ENCODE assay signal across 10 mouse cellular contexts in genomic region chr1:156263352-156263751, GRCm38 (mm10). TPM values are rescaled to one million over a fixed set of nuclear protein-coding genes. Genes with fewer than 3 reads are reported as not detected.
A peak's percentile ranks its signal among the peaks of the same experiment; 100 is the strongest.
DNase-seq lines count a peak whose midpoint lies in the region; ATAC-seq and TF ChIP-seq lines count a peak whose summit lies in the region.
"Had no signal": no experiment of that assay in that cellular context is flagged by ENCODE, and none has a peak within 500 bp of the region (broad histone marks: within the 10 kb centered on the region; RNA-seq: fewer than 3 reads in every experiment).

No protein-coding gene starts in this region.

- no peak overlapping the region for H3K9ac ChIP-seq in neural tube, embryonic 15.5 days (replicated peaks)
- no peak overlapping the region for H3K9ac ChIP-seq in embryonic facial prominence, embryonic 11.5 days (replicated peaks; ENCODE audit: low read length)
- no peak overlapping the region for H3K9ac ChIP-seq in kidney, postnatal 0 days (ENCODE audit: low read depth, low read length)
- no peak overlapping the region for H3K9ac ChIP-seq in liver, embryonic 14.5 days (replicated peaks)
- H3K9ac ChIP-seq: neural tube, embryonic 13.5 days had no signal

- no peaks in the 10 kb centered on the region for H3K27me3 ChIP-seq in neural tube, embryonic 15.5 days (replicated peaks)
- H3K27me3 ChIP-seq in embryonic facial prominence, embryonic 11.5 days (ENCODE audit: control insufficient read depth, insufficient read depth, low read length), result no peaks in the 10 kb centered on the region
- no peaks in the 10 kb centered on the region for H3K27me3 ChIP-seq in kidney, postnatal 0 days (ENCODE audit: insufficient read depth, low read length)
- no peaks in the 10 kb centered on the region for H3K27me3 ChIP-seq in liver, embryonic 14.5 days (ENCODE audit: control insufficient read depth, insufficient read depth, low read length)
- H3K27me3 ChIP-seq: neural tube, embryonic 13.5 days had no signal

- no peaks in the 10 kb centered on the region for H3K4me1 ChIP-seq in neural tube, embryonic 15.5 days
- H3K4me1 ChIP-seq in bone marrow macrophage, adult 2 months (ENCODE audit: control insufficient read depth, insufficient read depth, low read length), result peaks cover 16% of the 10 kb centered on the region
- H3K4me1 ChIP-seq in embryonic facial prominence, embryonic 11.5 days (ENCODE audit: control insufficient read depth, insufficient read depth, low read length), result no peaks in the 10 kb centered on the region
- no peaks in the 10 kb centered on the region for H3K4me1 ChIP-seq in kidney, postnatal 0 days (replicated peaks; ENCODE audit: insufficient read depth, low read length)
- H3K4me1 ChIP-seq in liver, embryonic 14.5 days (replicated peaks; ENCODE audit: control insufficient read depth in 2 of 2, insufficient read depth in 2 of 2, low read length in 1 of 2), result no peaks in the 10 kb centered on the region
- H3K4me1 ChIP-seq: neural tube, embryonic 13.5 days had no signal

- H3K4me2 ChIP-seq in neural tube, embryonic 15.5 days, result no peak overlapping the region
- no peak overlapping the region for H3K4me2 ChIP-seq in embryonic facial prominence, embryonic 11.5 days (ENCODE audit: low read depth, low read length)
- H3K4me2 ChIP-seq in kidney, postnatal 0 days (ENCODE audit: low read length), result no peak overlapping the region
- H3K4me2 ChIP-seq in liver, embryonic 14.5 days (ENCODE audit: low read depth), result no peak overlapping the region
- H3K4me2 ChIP-seq: neural tube, embryonic 13.5 days had no signal

- TF ChIP-seq EP300 in liver, embryonic 14.5 days (IDR thresholded peaks at IDR 0.05; ENCODE audit: low read depth), result no peak

- TF ChIP-seq CTCF in bone marrow macrophage, adult 2 months (IDR thresholded peaks at IDR 0.05; ENCODE audit: low read depth, low read length), result peak; percentile 72
- TF ChIP-seq CTCF in kidney, postnatal 0 days (IDR thresholded peaks at IDR 0.05; ENCODE audit: low read depth), result peak; percentile 94
- TF ChIP-seq CTCF in liver, embryonic 14.5 days (IDR thresholded peaks at IDR 0.05; ENCODE audit: low read depth), result peak; percentile 91

- DNase-seq in neural tube, embryonic 10.5 days (ENCODE audit: extremely low spot score, low spot score), result peak; percentile 69
- DNase-seq in embryonic facial prominence, embryonic 11.5 days (ENCODE audit: low spot score), result peak; percentile 77
- peak; percentile 78 for DNase-seq in kidney, postnatal 0 days (ENCODE audit: low spot score)
- DNase-seq in liver, embryonic 14.5 days (ENCODE audit: low read depth in 3 of 3, low spot score in 3 of 3), result peak in 2 of 3 experiments; percentile 16
- peak; percentile 43 for DNase-seq in right cerebral cortex, postnatal 14 days

- no peak for ATAC-seq in neural tube, embryonic 15.5 days (ENCODE audit: low FRiP score)
- no peak for ATAC-seq in embryonic facial prominence, embryonic 11.5 days (replicated peaks; ENCODE audit: insufficient number of reproducible peaks, low FRiP score, low TSS enrichment, low read depth)
- ATAC-seq in kidney, postnatal 0 days (replicated peaks; ENCODE audit: low FRiP score, low read depth), result no peak
- no peak for ATAC-seq in liver, embryonic 14.5 days (ENCODE audit: insufficient read depth)
- no peak for ATAC-seq in monocyte, adult 5-6 weeks (replicated peaks; ENCODE audit: insufficient number of reproducible peaks, low FRiP score, low TSS enrichment, poor library complexity, severe bottlenecking)

- no peaks in the 10 kb centered on the region for H3K36me3 ChIP-seq in neural tube, embryonic 15.5 days
- H3K36me3 ChIP-seq in embryonic facial prominence, embryonic 11.5 days (replicated peaks; ENCODE audit: control insufficient read depth, insufficient read depth, low read depth, low read length), result no peaks in the 10 kb centered on the region
- H3K36me3 ChIP-seq in kidney, postnatal 0 days (ENCODE audit: insufficient read depth, low read length), result no peaks in the 10 kb centered on the region
- no peaks in the 10 kb centered on the region for H3K36me3 ChIP-seq in liver, embryonic 14.5 days (replicated peaks; ENCODE audit: control insufficient read depth, insufficient read depth, low read depth)
- H3K36me3 ChIP-seq: neural tube, embryonic 13.5 days had no signal

- H3K9me3 ChIP-seq in neural tube, embryonic 15.5 days (replicated peaks), result no peaks in the 10 kb centered on the region
- H3K9me3 ChIP-seq in embryonic facial prominence, embryonic 11.5 days (replicated peaks; ENCODE audit: control insufficient read depth, low read length), result no peaks in the 10 kb centered on the region
- H3K9me3 ChIP-seq in kidney, postnatal 0 days (replicated peaks; ENCODE audit: low read length), result no peaks in the 10 kb centered on the region
- H3K9me3 ChIP-seq in liver, embryonic 14.5 days (ENCODE audit: control insufficient read depth, low read length), result no peaks in the 10 kb centered on the region
- H3K9me3 ChIP-seq: neural tube, embryonic 13.5 days had no signal

- no peak overlapping the region for H3K27ac ChIP-seq in neural tube, embryonic 15.5 days (replicated peaks)
- 0 out of 2 replicates have a peak overlapping the region, but pooled peaks have one; percentile 17 for H3K27ac ChIP-seq in bone marrow macrophage, adult 2 months (ENCODE audit: insufficient read depth, low read depth, low read length)
- H3K27ac ChIP-seq in embryonic facial prominence, embryonic 11.5 days (replicated peaks; ENCODE audit: low read depth, low read length), result no peak overlapping the region
- no peak overlapping the region for H3K27ac ChIP-seq in kidney, postnatal 0 days
- no peak overlapping the region for H3K27ac ChIP-seq in liver, embryonic 14.5 days
- H3K27ac ChIP-seq: neural tube, embryonic 13.5 days had no signal

- TF ChIP-seq POLR2A in bone marrow macrophage, adult 2 months (IDR thresholded peaks at IDR 0.05; ENCODE audit: borderline replicate concordance, low read depth, low read length), result no peak

- no peak overlapping the region for H3K4me3 ChIP-seq in neural tube, embryonic 15.5 days (replicated peaks)
- no peak overlapping the region for H3K4me3 ChIP-seq in bone marrow macrophage, adult 2 months (ENCODE audit: insufficient read depth, low read length)
- H3K4me3 ChIP-seq in embryonic facial prominence, embryonic 11.5 days (ENCODE audit: low read depth, low read length), result no peak overlapping the region
- H3K4me3 ChIP-seq in kidney, postnatal 0 days (replicated peaks; ENCODE audit: low read depth, low read length), result no peak overlapping the region
- no peak overlapping the region for H3K4me3 ChIP-seq in liver, embryonic 14.5 days (ENCODE audit: insufficient read depth in 1 of 2, low read depth in 2 of 2, low read length in 2 of 2)
- H3K4me3 ChIP-seq: neural tube, embryonic 13.5 days had no signal

- whole genome bisulfite sequencing in neural tube, embryonic 15.5 days, result 49% methylated on average over 2 of the region's 2 CpGs
- WGBS in embryonic facial prominence, embryonic 11.5 days, result 48% methylated on average over 2 of the region's 2 CpGs
- WGBS in kidney, postnatal 0 days, result 49% methylated on average over 2 of the region's 2 CpGs
- WGBS in liver, embryonic 14.5 days (ENCODE audit: insufficient replicate concordance), result 41% methylated on average over 2 of the region's 2 CpGs

RNA-seq across cellular contexts. Expression of gene Tdrd5, which starts 40.1 kb away (rescaled TPM):
- polyA plus RNA-seq in neural tube, embryonic 15.5 days (2015; fragmentation: Nextera tagmentation; extraction: Ambion mirVana), result 0.77 and 1.3 TPM in 2 replicates
- not detected in 2 replicates for polyA plus RNA-seq in bone marrow macrophage, adult 2 months (2012; ENCODE audit: insufficient read depth, insufficient read length, missing spikeins)
- 0.25 and 0.54 TPM in 2 replicates for polyA plus RNA-seq in embryonic facial prominence, embryonic 11.5 days (2014; fragmentation: Nextera tagmentation; extraction: Ambion mirVana)
- 4.5 and 4.7 TPM in 2 replicates for polyA plus RNA-seq in kidney, postnatal 0 days (2015; fragmentation: Nextera tagmentation; extraction: Ambion mirVana)
- 0.02 and 0.08 TPM in 2 replicates for polyA plus RNA-seq in liver, embryonic 14.5 days (2012; rRNA removed)
- 0.15 TPM in 1 of 2 replicates, not detected in the other for polyA plus RNA-seq in liver, embryonic 14.5 days (2014; fragmentation: Nextera tagmentation; extraction: Ambion mirVana)
- 0.29 TPM in 1 of 3 replicates, not detected in the others for total RNA-seq in monocyte, adult 5-6 weeks (2017)

RNA-seq across cellular contexts. Expression of gene Nphs2, which starts 47.2 kb away (rescaled TPM):
- 0.17 and 0.22 TPM in 2 replicates for polyA plus RNA-seq in neural tube, embryonic 15.5 days (2015; fragmentation: Nextera tagmentation; extraction: Ambion mirVana)
- not detected in 2 replicates for polyA plus RNA-seq in bone marrow macrophage, adult 2 months (2012; ENCODE audit: insufficient read depth, insufficient read length, missing spikeins)
- polyA plus RNA-seq in embryonic facial prominence, embryonic 11.5 days (2014; fragmentation: Nextera tagmentation; extraction: Ambion mirVana), result not detected in 2 replicates
- polyA plus RNA-seq in kidney, postnatal 0 days (2015; fragmentation: Nextera tagmentation; extraction: Ambion mirVana), result 62.5 and 64.3 TPM in 2 replicates
- polyA plus RNA-seq in liver, embryonic 14.5 days (2012; rRNA removed), result 0.01 TPM in 1 of 2 replicates, not detected in the other
- polyA plus RNA-seq in liver, embryonic 14.5 days (2014; fragmentation: Nextera tagmentation; extraction: Ambion mirVana), result not detected in 2 replicates
- not detected in 3 replicates for total RNA-seq in monocyte, adult 5-6 weeks (2017)
- total RNA-seq: gastrocnemius, postnatal 36 days had no signal

RNA-seq across cellular contexts. Expression of gene Fam163a, which starts 58.5 kb away (rescaled TPM):
- polyA plus RNA-seq in neural tube, embryonic 15.5 days (2015; fragmentation: Nextera tagmentation; extraction: Ambion mirVana), result 5.2 and 5.6 TPM in 2 replicates
- polyA plus RNA-seq in bone marrow macrophage, adult 2 months (2012; ENCODE audit: insufficient read depth, insufficient read length, missing spikeins), result not detected in 2 replicates
- 1.0 and 1.2 TPM in 2 replicates for polyA plus RNA-seq in embryonic facial prominence, embryonic 11.5 days (2014; fragmentation: Nextera tagmentation; extraction: Ambion mirVana)
- 0.63 and 0.94 TPM in 2 replicates for polyA plus RNA-seq in kidney, postnatal 0 days (2015; fragmentation: Nextera tagmentation; extraction: Ambion mirVana)
- polyA plus RNA-seq in liver, embryonic 14.5 days (2012; rRNA removed), result 0.01 TPM in 2 replicates
- not detected in 2 replicates for polyA plus RNA-seq in liver, embryonic 14.5 days (2014; fragmentation: Nextera tagmentation; extraction: Ambion mirVana)
- total RNA-seq in monocyte, adult 5-6 weeks (2017), result not detected in 3 replicates
- total RNA-seq: gastrocnemius, postnatal 36 days had no signal

Comparison
In these comparisons a context has a peak if more than half of its experiments do, and no peak if none do; other contexts are left out.
1. DNase-seq: peak in every context shown above with its lines; median percentile 78 in kidney, postnatal 0 days; 77 in embryonic facial prominence, embryonic 11.5 days; 69 in neural tube, embryonic 10.5 days; 43 in right cerebral cortex, postnatal 14 days; 16 in liver, embryonic 14.5 days.
2. RNA of gene Nphs2, which starts 47.2 kb away (polyA plus RNA-seq): 62.5 to 64.3 TPM in kidney, postnatal 0 days; 0.17 to 0.22 TPM in neural tube, embryonic 15.5 days, 0.01 TPM in liver, embryonic 14.5 days, not detected in bone marrow macrophage, adult 2 months and not detected in embryonic facial prominence, embryonic 11.5 days; every median in the first group is over 10 times any median in the second.
3. Peak in every context shown above with its lines, with median percentiles within 50 percentile points of each other: CTCF ChIP-seq.